Mouse (Mus musculus) embryonic facial prominence, embryonic 10.5 days (tissue): ENCODE data around the gene Snd1. TPM values are rescaled to one million over a fixed set of nuclear protein-coding genes. Genes with fewer than 3 reads are reported as not detected.

ENCODE experiments used
- DNase-seq: peaks from one replicate; pipeline ENCODE4 v3.0.0-alpha.2; 2017; ENCODE audit warnings: low spot score
- H3K27ac ChIP-seq: fragments of 300-500 bp; sonication (generic); replicated peaks from 2 replicates; pipeline ENCODE4 v1.5.1; 2016; ENCODE audit warnings: mild to moderate bottlenecking
- H3K27me3 ChIP-seq: fragments of 300-500 bp; sonication (generic); replicated peaks from 2 replicates; pipeline ENCODE4 v1.6.1; 2016; ENCODE audit warnings: low read depth, mild to moderate bottlenecking; ENCODE audit not compliant: poor library complexity, severe bottlenecking
- H3K36me3 ChIP-seq: fragments of 300-500 bp; sonication (generic); replicated peaks from 2 replicates; pipeline ENCODE4 v1.6.1; 2016; ENCODE audit warnings: mild to moderate bottlenecking, moderate library complexity
- H3K4me1 ChIP-seq: fragments of 300-500 bp; sonication (generic); 2 replicates; pipeline ENCODE4 v1.6.1; 2016
- H3K4me3 ChIP-seq: fragments of 300-500 bp; sonication (generic); 2 replicates; pipeline ENCODE4 v1.5.1; 2016; ENCODE audit warnings: mild to moderate bottlenecking, moderate library complexity
- H3K9me3 ChIP-seq: fragments of 300-500 bp; sonication (generic); 2 replicates; pipeline ENCODE4 v1.6.1; 2016; ENCODE audit warnings: mild to moderate bottlenecking
- WGBS: fragments of 180-500 bp; shearing (Covaris S2); methylation state at CpG from one replicate; pipeline ENCODE4 v1.1.7; 2016; 5-methylcytosine and 5-hydroxymethylcytosine counted together
- polyA plus RNA-seq: library from polyadenylated mRNA; unstranded; fragments of >200 nt; fragmentation: Nextera tagmentation; extraction: Ambion mirVana; gene quantifications from 2 replicates; pipeline ENCODE4 v1.2.1, GENCODE M21; 2016

Snd1 gene
- polyA plus RNA-seq, 1 experiment from 2014 or later = 119 TPM

DNA sequence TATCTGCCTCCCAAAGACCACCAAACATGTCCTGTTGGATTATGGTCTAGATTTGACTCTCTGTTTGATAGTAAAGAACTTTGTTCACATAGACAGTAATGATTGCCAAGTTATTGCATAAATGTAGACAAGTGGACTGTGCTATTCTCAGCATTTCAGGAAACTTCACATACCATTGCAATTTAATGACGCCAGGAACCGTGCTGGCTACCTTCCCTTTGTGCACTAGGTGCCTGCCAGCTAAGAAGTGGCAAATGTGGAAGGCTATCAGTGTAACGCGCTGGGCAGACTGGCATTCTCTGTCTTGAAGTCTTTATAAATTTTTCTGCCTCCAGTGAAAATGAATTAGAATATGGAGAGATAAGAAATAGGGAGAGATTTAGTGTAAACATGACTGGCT lies 205.6 kb downstream of the Snd1 start:
- H3K27me3 ChIP-seq = no peaks in the 10 kb centered on the region
- no peak overlapping the region for H3K4me3 ChIP-seq
- DNase-seq = no peak
- no peaks in the 10 kb centered on the region for H3K4me1 ChIP-seq
- no peaks in the 10 kb centered on the region for H3K9me3 ChIP-seq
- 88% methylated on average over 4 of the region's 4 CpGs for WGBS
- no peaks in the 10 kb centered on the region for H3K36me3 ChIP-seq
- H3K27ac ChIP-seq = no peak overlapping the region

DNA sequence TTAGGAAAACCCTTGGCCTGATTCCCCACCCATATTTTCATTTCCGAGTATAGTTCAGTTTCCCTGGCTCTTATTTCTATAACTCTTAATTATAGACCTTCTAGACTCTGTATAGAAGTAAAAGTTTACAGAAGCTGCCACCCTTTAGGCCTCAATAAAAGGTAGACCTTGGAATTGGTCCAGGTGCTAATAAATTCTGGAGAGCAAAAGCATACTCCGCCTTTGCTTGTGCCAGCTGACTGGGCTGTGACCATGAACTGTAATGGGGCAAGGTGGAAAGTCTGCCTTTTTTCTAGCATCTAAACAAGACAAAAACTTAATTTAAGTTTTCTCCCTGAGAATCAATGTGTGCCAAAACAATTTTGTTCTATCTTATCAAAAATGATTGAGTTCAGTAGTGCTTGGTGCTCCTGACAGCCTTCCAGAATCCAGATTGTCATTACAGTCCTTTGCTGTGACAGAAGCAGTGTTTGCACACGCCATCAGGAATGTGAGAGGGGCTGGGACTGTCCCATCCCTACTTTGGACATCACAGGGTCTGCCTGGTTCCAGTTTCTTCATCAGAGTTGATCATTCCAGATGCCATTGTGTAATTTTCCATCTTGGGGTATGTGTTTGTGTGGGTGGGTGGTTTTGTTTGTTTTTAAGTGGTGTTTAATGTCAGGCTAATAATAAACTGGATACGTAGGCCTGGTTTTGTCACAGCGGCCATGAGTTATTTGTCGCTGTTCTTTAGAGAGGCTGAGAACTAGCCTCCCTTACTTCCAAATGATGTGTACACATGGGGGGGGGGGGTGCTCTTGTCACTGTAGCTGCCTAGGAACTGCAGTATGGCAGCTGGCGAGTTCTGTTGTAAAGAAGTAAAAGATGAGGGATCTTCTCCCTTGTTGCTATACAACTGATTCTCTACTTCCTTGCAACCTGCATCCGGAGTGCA lies 206.8 kb downstream of the Snd1 start:
- WGBS = 91% methylated on average over 8 of the region's 8 CpGs
- H3K4me3 ChIP-seq = no peak overlapping the region
- no peak for DNase-seq
- no peaks in the 10 kb centered on the region for H3K4me1 ChIP-seq
- H3K9me3 ChIP-seq = no peaks in the 10 kb centered on the region
- no peak overlapping the region for H3K27ac ChIP-seq
- no peaks in the 10 kb centered on the region for H3K27me3 ChIP-seq
- H3K36me3 ChIP-seq = no peaks in the 10 kb centered on the region

- Histone ChIP-seq H3K9me3 (no peaks in the 10 kb centered on the region), H3K4me3 (no peak overlapping the region), H3K27me3 (no peaks in the 10 kb centered on the region), H3K36me3 (no peaks in the 10 kb centered on the region), H3K4me1 (no peaks in the 10 kb centered on the region), H3K27ac (no peak overlapping the region)
- DNase-seq = no peak
- 71% methylated on average over 3 of the region's 3 CpGs for WGBS
Measured at GRCm38 (mm10) chr6:28685052-28685451, 210.1 kb downstream of the Snd1 start.

DNA sequence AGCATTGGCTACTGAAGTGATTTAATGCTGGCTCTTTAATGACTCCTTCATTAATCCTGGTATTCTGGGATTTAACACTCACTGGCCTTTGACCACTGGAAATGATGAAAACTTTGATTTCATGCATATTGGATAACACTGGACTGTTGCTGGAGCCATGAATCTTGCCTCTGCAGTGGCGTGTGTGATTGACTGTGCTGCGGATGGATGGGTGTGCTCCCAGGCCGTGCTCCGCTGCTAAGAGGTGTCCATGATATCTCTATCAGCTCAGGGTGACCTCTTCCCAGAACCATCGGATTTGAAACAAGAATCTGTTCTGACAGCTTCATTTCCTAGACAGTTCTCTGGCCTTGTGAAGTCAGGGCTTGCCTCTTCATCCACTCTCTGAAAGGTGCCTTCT lies 210.8 kb downstream of the Snd1 start:
- H3K36me3 ChIP-seq = no peaks in the 10 kb centered on the region
- H3K27me3 ChIP-seq = no peaks in the 10 kb centered on the region
- H3K9me3 ChIP-seq = no peaks in the 10 kb centered on the region
- 87% methylated on average over 5 of the region's 5 CpGs for WGBS
- DNase-seq = no peak
- no peak overlapping the region for H3K27ac ChIP-seq
- H3K4me3 ChIP-seq = no peak overlapping the region
- no peaks in the 10 kb centered on the region for H3K4me1 ChIP-seq

- 90% methylated on average over 5 of the region's 5 CpGs for WGBS
- no peak for DNase-seq
Measured at GRCm38 (mm10) chr6:28687776-28688175, 212.8 kb downstream of the Snd1 start.

DNA sequence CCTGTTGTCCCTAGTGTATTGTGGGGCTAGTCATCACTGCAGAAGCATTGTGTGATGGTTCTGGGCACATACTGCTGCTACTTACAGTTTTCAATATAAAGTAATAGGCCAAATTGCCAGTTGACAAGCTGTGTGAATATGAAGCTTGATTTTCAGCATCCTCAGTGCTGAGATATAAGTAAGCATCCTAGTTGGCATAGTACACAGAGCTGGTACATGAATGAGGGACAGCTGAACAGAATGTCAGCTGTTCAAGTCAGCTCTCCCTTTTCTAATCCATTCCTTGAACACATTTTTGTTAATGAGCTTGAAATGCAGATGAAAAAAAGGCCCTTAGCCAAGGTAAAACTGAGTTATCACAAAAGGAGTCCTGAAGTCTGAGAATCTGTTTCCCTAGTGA lies 217.7 kb downstream of the Snd1 start:
- Histone ChIP-seq H3K36me3 (0 out of 2 replicates have a peak, but pooled peaks cover 4% of the 10 kb centered on the region), H3K9me3 (no peaks in the 10 kb centered on the region), H3K4me3 (no peak overlapping the region), H3K4me1 (no peaks in the 10 kb centered on the region), H3K27me3 (no peaks in the 10 kb centered on the region), H3K27ac (no peak overlapping the region)
- no peak for DNase-seq

More at GRCm38 (mm10) chr6:28687776-28688175, 212.8 kb downstream of the Snd1 start:
- H3K9me3 ChIP-seq = no peaks in the 10 kb centered on the region
- no peak overlapping the region for H3K4me3 ChIP-seq
- no peaks in the 10 kb centered on the region for H3K27me3 ChIP-seq
- H3K27ac ChIP-seq = no peak overlapping the region
- H3K36me3 ChIP-seq = no peaks in the 10 kb centered on the region
- H3K4me1 ChIP-seq = no peaks in the 10 kb centered on the region

DNA sequence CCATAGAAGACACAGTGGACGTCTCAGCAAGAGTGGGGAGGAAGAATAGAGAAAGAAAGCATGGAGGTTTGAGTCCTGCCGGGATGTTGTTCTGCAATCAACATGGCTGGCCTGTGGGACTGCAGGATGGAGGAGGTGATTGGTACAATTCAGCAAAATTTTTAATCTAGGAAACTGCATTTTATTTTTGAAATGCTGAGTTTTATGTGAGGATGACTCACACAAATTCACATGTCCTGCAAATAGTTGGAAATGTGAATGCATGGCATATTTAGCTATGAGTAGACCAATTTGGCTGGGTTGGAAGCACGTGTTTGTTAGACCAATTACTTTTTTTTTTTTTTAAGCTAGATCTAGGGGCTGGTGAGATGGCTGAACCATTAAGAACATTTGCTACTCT lies 222.3 kb downstream of the Snd1 start:
- 87% methylated on average over 3 of the region's 3 CpGs for WGBS
- Histone ChIP-seq H3K36me3 (peaks cover 13% of the 10 kb centered on the region), H3K27ac (no peak overlapping the region), H3K27me3 (no peaks in the 10 kb centered on the region), H3K4me1 (no peaks in the 10 kb centered on the region), H3K9me3 (no peaks in the 10 kb centered on the region), H3K4me3 (no peak overlapping the region)
- no peak for DNase-seq

DNA sequence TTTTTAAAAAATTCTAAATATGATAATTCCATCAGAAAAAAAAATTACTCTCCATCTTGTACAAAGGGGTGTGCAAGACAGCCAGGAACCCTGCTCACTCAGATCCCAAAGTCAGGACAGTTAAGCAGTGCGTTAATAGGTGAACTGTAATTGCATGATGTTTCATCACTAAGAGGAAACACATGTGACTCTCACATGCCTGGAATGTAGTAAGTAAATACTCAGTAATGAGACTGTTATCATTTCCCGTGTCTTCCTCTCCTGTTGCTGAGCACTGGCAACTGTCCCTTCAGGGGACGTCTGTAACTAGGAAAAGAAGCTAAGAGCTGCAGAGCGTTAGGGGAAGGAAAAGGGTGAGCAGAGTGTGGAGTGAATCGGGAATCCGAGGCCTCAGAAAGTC lies 229.7 kb downstream of the Snd1 start:
- Histone ChIP-seq H3K27ac (no peak overlapping the region), H3K4me1 (peaks cover 10% of the 10 kb centered on the region), H3K9me3 (no peaks in the 10 kb centered on the region), H3K36me3 (peaks cover 25% of the 10 kb centered on the region), H3K27me3 (no peaks in the 10 kb centered on the region), H3K4me3 (no peak overlapping the region)
- no peak for DNase-seq
- 37% methylated on average over 6 of the region's 6 CpGs for WGBS

DNA sequence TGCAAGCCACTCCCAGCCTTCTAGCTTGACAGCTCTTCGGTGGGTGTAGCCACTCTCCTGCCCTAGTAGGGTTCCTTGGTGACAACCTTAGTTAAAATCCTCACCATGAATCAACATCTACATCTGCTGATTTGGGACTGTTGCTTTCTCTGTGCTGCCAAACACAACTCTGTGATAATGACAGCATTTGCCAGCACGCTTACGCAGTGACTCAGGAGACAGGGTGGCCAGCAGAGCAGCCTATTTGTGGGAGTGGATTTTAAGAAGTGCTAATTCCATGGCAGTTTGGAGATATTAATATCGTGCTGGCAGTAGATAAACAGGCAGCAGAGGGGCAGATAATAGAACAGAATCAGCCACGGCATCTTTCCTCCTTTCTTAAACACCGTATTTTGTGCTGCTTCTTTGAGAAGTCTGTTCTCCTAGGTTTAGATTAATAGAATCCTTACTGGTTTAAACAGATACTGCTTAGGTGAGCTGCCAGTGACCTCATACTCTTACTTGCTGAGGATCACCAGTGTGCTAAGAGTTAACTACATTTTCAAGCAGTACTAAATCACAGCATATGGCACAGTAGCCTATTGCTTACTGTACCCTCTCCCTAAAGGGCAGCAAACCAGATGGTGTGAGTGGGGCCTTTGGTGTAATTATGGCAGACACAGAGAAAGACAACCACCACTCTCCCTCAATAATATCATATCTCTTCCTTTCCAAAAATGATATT lies 230.6 kb downstream of the Snd1 start:
- Histone ChIP-seq H3K27me3 (no peaks in the 10 kb centered on the region), H3K36me3 (peaks cover 25% of the 10 kb centered on the region), H3K4me3 (no peak overlapping the region), H3K9me3 (no peaks in the 10 kb centered on the region), H3K27ac (no peak overlapping the region), H3K4me1 (peaks cover 18% of the 10 kb centered on the region)
- WGBS = 91% methylated on average over 6 of the region's 6 CpGs
- no peak for DNase-seq

DNA sequence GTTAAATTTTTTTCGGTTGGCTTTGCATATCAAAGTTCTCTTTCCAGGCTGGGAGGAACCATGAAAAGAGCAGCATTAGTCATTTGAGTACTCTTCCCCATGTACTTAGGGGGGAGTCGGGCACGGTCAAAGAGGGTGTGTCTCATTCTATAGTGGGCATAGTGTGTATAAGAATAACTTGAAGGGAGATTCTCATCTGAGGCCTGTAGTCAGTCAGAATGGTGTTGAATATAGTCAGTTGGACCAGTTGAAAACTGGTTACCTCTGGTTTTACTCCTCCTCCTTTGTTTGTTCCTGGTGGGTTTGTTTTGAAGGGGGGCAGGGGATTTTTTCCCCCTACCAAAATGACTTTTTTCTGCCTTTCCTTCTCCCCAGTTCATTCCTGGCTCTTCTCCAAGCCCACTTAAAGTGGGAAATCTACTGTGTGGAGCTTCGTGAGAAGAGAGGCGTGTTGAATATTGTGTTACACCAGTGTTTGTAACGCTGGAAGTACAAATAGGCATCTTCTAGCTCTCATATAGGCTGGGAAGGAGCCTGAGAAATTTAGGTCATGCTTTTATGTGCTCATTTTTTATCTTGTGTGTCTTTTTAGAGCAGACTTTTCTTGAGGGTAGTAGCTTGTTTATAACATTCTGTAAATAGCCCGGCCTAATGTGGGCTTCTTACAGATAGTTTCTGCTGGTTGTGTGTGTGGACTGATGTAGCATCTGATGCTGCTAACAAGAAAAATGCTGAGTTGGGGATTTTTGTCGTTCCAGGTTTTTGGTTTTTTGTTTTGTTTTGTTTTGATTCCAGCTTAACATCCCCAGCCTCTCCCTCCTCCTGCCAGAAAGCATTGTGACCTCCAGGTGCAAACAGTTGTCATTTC lies 231.4 kb downstream of the Snd1 start:
- Histone ChIP-seq H3K27me3 (no peaks in the 10 kb centered on the region), H3K9me3 (no peaks in the 10 kb centered on the region), H3K36me3 (peaks cover 19% of the 10 kb centered on the region), H3K4me1 (peaks cover 18% of the 10 kb centered on the region), H3K4me3 (no peak overlapping the region), H3K27ac (no peak overlapping the region)
- no peak for DNase-seq
- 87% methylated on average over 8 of the region's 8 CpGs for WGBS

DNA sequence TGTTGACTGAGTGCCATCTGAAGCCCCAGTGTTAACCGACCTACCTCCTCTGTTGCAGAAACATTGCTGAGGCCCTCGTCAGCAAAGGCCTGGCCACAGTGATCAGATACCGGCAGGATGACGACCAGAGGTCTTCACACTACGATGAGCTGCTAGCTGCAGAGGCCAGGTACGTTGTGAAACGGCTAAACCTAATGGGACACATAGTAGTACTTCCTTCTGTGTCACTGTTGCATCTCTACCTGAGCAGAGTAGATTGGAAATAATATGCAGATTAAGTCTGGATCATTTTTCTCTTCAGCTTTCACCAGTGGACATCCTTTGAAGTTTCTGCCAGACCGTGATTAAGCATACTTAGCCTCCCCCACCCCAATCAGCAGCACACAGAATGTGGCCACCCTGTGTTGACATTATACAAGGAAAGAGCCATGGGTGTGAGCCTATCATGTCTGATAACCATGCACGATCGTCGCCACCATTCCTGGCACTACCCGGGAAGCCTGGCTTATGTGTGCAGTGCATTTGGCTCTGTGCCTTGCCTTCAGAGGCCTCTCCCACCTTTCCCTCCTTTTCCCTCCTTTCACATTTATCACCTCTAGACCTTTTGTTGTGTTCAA lies 232.1 kb downstream of the Snd1 start:
- Histone ChIP-seq H3K4me3 (no peak overlapping the region), H3K4me1 (peaks cover 18% of the 10 kb centered on the region), H3K27me3 (no peaks in the 10 kb centered on the region), H3K9me3 (no peaks in the 10 kb centered on the region), H3K36me3 (peaks cover 19% of the 10 kb centered on the region), H3K27ac (no peak overlapping the region)
- 91% methylated on average over 12 of the region's 12 CpGs for WGBS
- no peak for DNase-seq

DNA sequence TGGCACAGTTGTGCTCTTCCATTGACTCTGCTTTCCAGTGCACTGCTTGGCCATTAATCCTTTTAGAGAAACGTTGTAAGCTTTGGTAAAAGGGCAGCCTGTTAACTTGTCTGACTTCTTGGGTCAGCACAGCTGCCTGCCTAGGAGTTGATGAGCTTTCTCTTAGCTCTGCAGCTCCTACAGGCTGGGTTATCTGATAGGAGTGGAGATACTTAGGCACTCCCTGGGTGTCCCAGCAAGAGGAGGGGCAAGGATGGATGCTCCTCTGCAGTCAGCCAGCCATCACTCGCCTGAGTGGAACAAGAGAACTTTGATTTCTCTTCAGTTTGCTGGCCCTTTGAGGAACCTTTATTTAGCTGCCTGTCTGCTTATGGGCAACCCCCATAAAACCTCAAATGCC lies 235.1 kb downstream of the Snd1 start:
- Histone ChIP-seq H3K4me1 (peaks cover 13% of the 10 kb centered on the region), H3K27ac (no peak overlapping the region), H3K9me3 (no peaks in the 10 kb centered on the region), H3K36me3 (peaks cover 29% of the 10 kb centered on the region), H3K4me3 (no peak overlapping the region), H3K27me3 (no peaks in the 10 kb centered on the region)
- no peak for DNase-seq
- WGBS = 45% methylated on average over 2 of the region's 2 CpGs
